Mouse (Mus musculus) E14TG2a.4 (cell line): ENCODE results near the gene Hoxa7.

Source experiments
- H3K27me3 ChIP-seq: 2 replicates; pipeline ENCODE4 v1.6.1; 2014; ENCODE audit warnings: low read length, control low read depth; ENCODE audit not compliant: insufficient read depth
- H3K36me3 ChIP-seq: 2 replicates; pipeline ENCODE4 v1.6.1; 2014; ENCODE audit warnings: low read length, control low read depth; ENCODE audit not compliant: insufficient read depth
- H3K4me1 ChIP-seq: replicated peaks from 2 replicates; pipeline ENCODE4 v1.6.1; 2014; ENCODE audit warnings: low read depth, low read length, control low read depth
- H3K4me3 ChIP-seq: replicated peaks from 2 replicates; pipeline ENCODE4 v1.5.1; 2014; ENCODE audit warnings: mild to moderate bottlenecking, low read length
- H3K9me3 ChIP-seq: 2 replicates; pipeline ENCODE4 v1.6.1; 2014; ENCODE audit warnings: low read length, control low read depth
- CTCF ChIP-seq: conservative IDR thresholded peaks from 2 replicates; pipeline ENCODE4 v1.5.1; 2014; ENCODE audit warnings: low read length
- NANOG ChIP-seq: IDR thresholded peaks from 2 replicates; pipeline ENCODE4 v1.6.1; 2014; ENCODE audit warnings: borderline replicate concordance, low read length, mixed read lengths
- POU5F1 ChIP-seq: IDR thresholded peaks from 2 replicates; pipeline ENCODE4 v1.6.1; 2014; ENCODE audit warnings: low read length, borderline replicate concordance

Gene Hoxa7

GRCm38 (mm10) chr6:52249415-52249738 lies 27.7 kb upstream of the Hoxa7 start:
- TF ChIP-seq CTCF, result no peak
- no peak for TF ChIP-seq POU5F1
- no peak for TF ChIP-seq NANOG
- Histone ChIP-seq H3K9me3 (no peaks in the 10 kb centered on the region; the same call in 1 of the 2 replicates), H3K27me3 (peaks cover 98% of the 10 kb centered on the region), H3K4me3 (peak overlapping the region; percentile 43), H3K36me3 (no peaks in the 10 kb centered on the region), H3K4me1 (peaks cover 72% of the 10 kb centered on the region)

DNA sequence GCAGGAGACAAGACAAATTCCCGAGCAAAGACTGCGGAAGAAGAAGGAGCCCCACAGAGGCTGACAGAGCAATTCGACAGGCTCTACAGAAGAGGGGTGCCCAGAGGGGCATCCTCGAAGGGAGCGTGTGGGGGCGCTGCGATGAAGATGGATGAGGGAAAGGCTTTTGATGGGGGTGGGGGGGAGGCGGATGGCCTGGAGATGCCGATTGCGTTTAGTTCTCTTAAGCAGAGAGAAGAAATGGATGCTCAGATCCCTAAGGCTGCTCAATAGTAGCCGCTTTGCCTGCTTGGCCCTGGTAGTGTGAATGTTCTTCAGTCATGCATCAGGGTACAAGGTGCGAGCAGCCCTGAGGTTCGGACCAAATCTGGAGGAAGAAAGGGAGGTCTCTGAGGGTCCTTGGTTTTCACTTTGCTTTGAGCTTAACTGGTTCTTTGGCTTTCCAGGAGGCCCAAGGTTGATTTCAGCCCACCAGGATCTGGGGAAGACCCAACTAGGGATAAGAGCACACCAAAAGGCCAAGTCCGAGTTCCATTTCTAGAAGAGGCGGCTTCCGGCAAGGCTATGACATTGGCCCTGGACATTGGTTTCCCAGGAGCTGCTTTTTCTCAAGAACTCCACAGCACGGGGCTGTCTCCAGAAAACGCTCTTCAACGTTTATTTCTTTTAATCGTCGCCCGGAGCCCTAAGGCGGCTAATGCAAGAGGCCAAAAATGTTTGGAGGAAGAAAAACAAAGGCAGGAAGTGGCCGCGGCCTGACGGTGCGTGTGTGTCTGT lies 27.2 kb upstream of the Hoxa7 start:
- Histone ChIP-seq H3K36me3 (no peaks in the 10 kb centered on the region), H3K4me1 (peaks cover 70% of the 10 kb centered on the region), H3K9me3 (no peaks in the 10 kb centered on the region; the same call in 1 of the 2 replicates), H3K4me3 (peak overlapping the region; percentile 43; the same call in 1 of the 2 replicates), H3K27me3 (peaks cover 98% of the 10 kb centered on the region)
- no peak for TF ChIP-seq POU5F1
- no peak for TF ChIP-seq CTCF
- TF ChIP-seq NANOG, result no peak

GRCm38 (mm10) chr6:52247766-52248637 lies 26.3 kb upstream of the Hoxa7 start:
- Histone ChIP-seq H3K9me3 (no peaks in the 10 kb centered on the region; the same call in 1 of the 2 replicates), H3K4me1 (peaks cover 70% of the 10 kb centered on the region), H3K4me3 (0 out of 2 replicates have a peak overlapping the region, but pooled peaks have one; percentile 13), H3K36me3 (no peaks in the 10 kb centered on the region), H3K27me3 (peaks cover 98% of the 10 kb centered on the region)
- TF ChIP-seq CTCF, result no peak

DNA sequence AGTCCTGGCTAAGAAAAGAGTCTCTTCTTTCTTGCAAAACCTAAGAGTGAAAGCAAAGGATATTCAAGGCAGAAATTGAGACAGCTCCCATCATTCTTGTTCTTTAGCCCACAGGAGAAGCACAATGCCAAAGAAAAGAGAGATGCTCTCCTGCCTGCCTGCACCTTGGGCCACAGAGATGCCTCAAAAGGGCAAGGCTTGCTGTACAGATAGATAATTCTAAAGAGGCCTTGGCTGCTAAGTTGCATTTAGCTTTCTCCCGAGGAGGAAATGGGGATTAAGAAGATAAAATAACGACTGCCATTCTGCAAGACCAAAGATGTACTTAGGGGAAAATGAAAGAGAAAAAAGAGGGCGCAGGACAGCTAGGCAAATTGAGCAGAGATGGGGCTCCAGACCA lies 25.3 kb upstream of the Hoxa7 start:
- peaks cover 98% of the 10 kb centered on the region for H3K27me3 ChIP-seq
- TF ChIP-seq CTCF, result no peak
- H3K4me3 ChIP-seq, result no peak overlapping the region
- H3K9me3 ChIP-seq, result no peaks in the 10 kb centered on the region; the same call in 1 of the 2 replicates
- no peaks in the 10 kb centered on the region for H3K36me3 ChIP-seq
- H3K4me1 ChIP-seq, result peaks cover 68% of the 10 kb centered on the region

DNA sequence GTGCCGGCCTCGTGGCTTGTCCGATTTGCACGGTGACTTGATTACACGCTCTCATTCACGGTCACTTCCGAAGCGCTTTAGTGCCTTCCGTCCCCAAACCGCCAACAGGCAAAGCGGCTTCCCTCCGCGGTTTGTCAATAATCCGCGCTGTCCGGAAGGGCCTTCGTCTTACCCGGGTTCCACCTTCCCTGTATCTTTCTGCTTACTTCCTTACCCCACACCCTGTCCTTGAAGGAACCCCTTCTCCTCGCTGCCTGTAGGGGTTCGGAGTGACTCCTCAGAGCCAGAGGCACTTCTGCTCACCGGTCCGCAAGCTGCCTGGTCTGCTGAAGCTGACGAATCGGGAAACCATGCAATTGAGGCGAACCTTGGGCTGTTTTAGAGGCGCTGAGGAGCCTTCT lies 24.7 kb upstream of the Hoxa7 start:
- Histone ChIP-seq H3K4me1 (peaks cover 69% of the 10 kb centered on the region), H3K4me3 (peak overlapping the region; percentile 44), H3K36me3 (no peaks in the 10 kb centered on the region), H3K27me3 (peaks cover 98% of the 10 kb centered on the region), H3K9me3 (no peaks in the 10 kb centered on the region; the same call in 1 of the 2 replicates)
- TF ChIP-seq POU5F1, result no peak
- no peak for TF ChIP-seq CTCF
- TF ChIP-seq NANOG, result no peak

DNA sequence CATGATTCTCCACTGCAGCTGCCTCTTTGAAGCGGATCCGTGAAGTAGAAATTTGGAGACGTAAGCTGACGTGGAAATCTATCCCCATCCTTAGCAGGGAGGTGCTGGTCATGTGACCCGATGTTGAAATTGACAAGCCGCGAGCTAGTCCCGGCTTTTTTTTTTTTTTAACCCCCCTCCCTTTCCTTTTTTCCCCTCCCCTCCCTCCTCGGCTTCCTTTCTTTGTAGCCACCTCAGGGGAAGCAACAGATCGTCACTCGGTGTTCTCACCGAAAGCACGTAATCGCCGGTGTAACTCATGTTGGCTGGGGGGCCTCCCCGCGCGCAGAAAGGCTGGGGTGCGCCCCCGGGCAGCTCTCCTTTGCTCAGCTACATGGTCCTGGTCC lies 24.1 kb upstream of the Hoxa7 start, which contains the start of gene Hoxa11:
Gene Hoxa11 (minus strand): TSS at position 54 of the 386 bp plus-strand sequence.
- TF ChIP-seq POU5F1 (no peak), CTCF (no peak), NANOG (no peak)
- peaks cover 2% of the 10 kb centered on the region; the same call in 1 of the 2 replicates for H3K9me3 ChIP-seq
- H3K27me3 ChIP-seq, result peaks cover 98% of the 10 kb centered on the region
- H3K4me3 ChIP-seq, result peak within 1 kb of the TSS; percentile 44
- no peaks in the 10 kb centered on the region for H3K36me3 ChIP-seq
- peaks cover 76% of the 10 kb centered on the region for H3K4me1 ChIP-seq

- H3K4me3 ChIP-seq, result no peak overlapping the region; the same call in none of the 2 replicates
- peaks cover 98% of the 10 kb centered on the region for H3K27me3 ChIP-seq
- peaks cover 2% of the 10 kb centered on the region; the same call in 1 of the 2 replicates for H3K9me3 ChIP-seq
- TF ChIP-seq NANOG, result no peak
- H3K4me1 ChIP-seq, result peaks cover 80% of the 10 kb centered on the region
- H3K36me3 ChIP-seq, result no peaks in the 10 kb centered on the region
Observed at GRCm38 (mm10) chr6:52245040-52245756, 23.5 kb upstream of the Hoxa7 start.

- Histone ChIP-seq H3K27me3 (peaks cover 98% of the 10 kb centered on the region), H3K36me3 (no peaks in the 10 kb centered on the region), H3K4me3 (no peak overlapping the region; the same call in 1 of the 2 replicates), H3K9me3 (peaks cover 2% of the 10 kb centered on the region; the same call in 1 of the 2 replicates), H3K4me1 (peaks cover 83% of the 10 kb centered on the region)
- TF ChIP-seq POU5F1, result no peak
- TF ChIP-seq NANOG, result no peak
- no peak for TF ChIP-seq CTCF
Observed at GRCm38 (mm10) chr6:52244471-52245039, 22.9 kb upstream of the Hoxa7 start.
